10 mouse cellular contexts compared by ENCODE assay signal in genomic region chr10:41716029-41716897, GRCm38 (mm10). TPM values are rescaled to one million over a fixed set of nuclear protein-coding genes. Genes with fewer than 3 reads are reported as not detected.
DNase-seq lines count a peak whose midpoint lies in the region; ATAC-seq and TF ChIP-seq lines count a peak whose summit lies in the region.
"Had no signal": no experiment of that assay in that cellular context is flagged by ENCODE, and none has a peak within 500 bp of the region (broad histone marks: within the 10 kb centered on the region; RNA-seq: fewer than 3 reads in every experiment).

Ccdc162 (minus strand) TSS chr10:41716634.

- peaks cover 8% of the 10 kb centered on the region; the same call in 1 of the 2 replicates for H3K36me3 ChIP-seq in midbrain, embryonic 10.5 days
- no peaks in the 10 kb centered on the region for H3K36me3 ChIP-seq in midbrain, embryonic 15.5 days (replicated peaks)
- H3K36me3 ChIP-seq in limb, embryonic 15.5 days: peaks cover 6% of the 10 kb centered on the region; the same call in 1 of the 2 replicates
- H3K36me3 ChIP-seq in stomach, embryonic 14.5 days (ENCODE audit: control insufficient read depth, insufficient read depth, low read length): no peaks in the 10 kb centered on the region

- peak within 1 kb of the TSS; percentile 19 for H3K4me3 ChIP-seq in cerebellum, adult 2 months (replicated peaks; ENCODE audit: insufficient read depth, low read depth, low read length)
- no peak within 1 kb of the TSS for H3K4me3 ChIP-seq in midbrain, embryonic 10.5 days
- H3K4me3 ChIP-seq in midbrain, embryonic 15.5 days: no peak within 1 kb of the TSS
- no peak within 1 kb of the TSS for H3K4me3 ChIP-seq in limb, embryonic 15.5 days
- H3K4me3 ChIP-seq in stomach, embryonic 14.5 days (ENCODE audit: low read depth, low read length): no peak within 1 kb of the TSS
- H3K4me3 ChIP-seq in left cerebral cortex, adult 2 months: no peak within 1 kb of the TSS

- ATAC-seq in cerebellum, adult (ENCODE audit: insufficient number of reproducible peaks, low FRiP score, low TSS enrichment): no peak
- no peak for ATAC-seq in midbrain, embryonic 15.5 days (replicated peaks)
- ATAC-seq in limb, embryonic 15.5 days (ENCODE audit: insufficient number of reproducible peaks, low FRiP score, low TSS enrichment, low read depth): no peak
- ATAC-seq in stomach, embryonic 14.5 days (ENCODE audit: insufficient number of reproducible peaks, insufficient read depth, low FRiP score, low read depth): no peak

- TF ChIP-seq CTCF in cerebellum, adult 2 months (IDR thresholded peaks at IDR 0.05; ENCODE audit: borderline replicate concordance, insufficient read depth, low read depth, low read length): no peak
- no peak for TF ChIP-seq CTCF in left cerebral cortex, adult 2 months (IDR thresholded peaks at IDR 0.05)

- TF ChIP-seq POLR2A in cerebellum, adult 2 months (IDR thresholded peaks at IDR 0.05; ENCODE audit: borderline replicate concordance, insufficient read depth, low read length): no peak

- no peak for DNase-seq in cerebellum, adult 2 months
- DNase-seq in midbrain, embryonic 10.5 days (ENCODE audit: low spot score): no peak
- DNase-seq in testis, postnatal 14 days (ENCODE audit: low spot score): no peak
- no peak for DNase-seq in left cerebral cortex, adult 2 months (ENCODE audit: extremely low spot score in 1 of 2, low spot score in 2 of 2)
- DNase-seq: heart, postnatal 4 days; right cerebral cortex, postnatal 4 days had no signal

- H3K4me2 ChIP-seq in midbrain, embryonic 15.5 days: no peak within 1 kb of the TSS; the same call in 1 of the 2 replicates
- 0 out of 2 replicates have a peak within 1 kb of the TSS, but pooled peaks have one; percentile 20 for H3K4me2 ChIP-seq in limb, embryonic 15.5 days
- H3K4me2 ChIP-seq in stomach, embryonic 14.5 days (replicated peaks; ENCODE audit: low read depth, low read length): peak within 1 kb of the TSS; percentile 16; the same call in 1 of the 2 replicates

- 16% methylated on average over 15 of the region's 15 CpGs for WGBS in cerebellum, adult 2 months
- 48% methylated on average over 15 of the region's 15 CpGs for WGBS in midbrain, embryonic 10.5 days
- 35% methylated on average over 15 of the region's 15 CpGs for WGBS in midbrain, embryonic 15.5 days
- WGBS in limb, embryonic 15.5 days: 60% methylated on average over 15 of the region's 15 CpGs
- WGBS in stomach, embryonic 14.5 days: 53% methylated on average over 15 of the region's 15 CpGs

- H3K4me1 ChIP-seq in cerebellum, adult 2 months (ENCODE audit: control insufficient read depth, insufficient read depth, low read length): no peaks in the 10 kb centered on the region
- H3K4me1 ChIP-seq in midbrain, embryonic 10.5 days: peaks cover 35% of the 10 kb centered on the region
- H3K4me1 ChIP-seq in midbrain, embryonic 15.5 days: peaks cover 6% of the 10 kb centered on the region; the same call in 1 of the 2 replicates
- H3K4me1 ChIP-seq in limb, embryonic 15.5 days: 0 out of 2 replicates have a peak, but pooled peaks cover 2% of the 10 kb centered on the region
- H3K4me1 ChIP-seq in stomach, embryonic 14.5 days (ENCODE audit: control insufficient read depth, insufficient read depth, low read length): no peaks in the 10 kb centered on the region; the same call in 1 of the 2 replicates

- H3K9ac ChIP-seq in midbrain, embryonic 15.5 days: no peak within 1 kb of the TSS
- H3K9ac ChIP-seq in limb, embryonic 15.5 days: no peak within 1 kb of the TSS
- H3K9ac ChIP-seq in stomach, embryonic 14.5 days (replicated peaks; ENCODE audit: low read depth, low read length): no peak within 1 kb of the TSS

- H3K9me3 ChIP-seq in midbrain, embryonic 10.5 days (replicated peaks): no peaks in the 10 kb centered on the region
- no peaks in the 10 kb centered on the region for H3K9me3 ChIP-seq in midbrain, embryonic 15.5 days
- no peaks in the 10 kb centered on the region for H3K9me3 ChIP-seq in limb, embryonic 15.5 days
- H3K9me3 ChIP-seq in stomach, embryonic 14.5 days (ENCODE audit: control insufficient read depth, low read depth, low read length): no peaks in the 10 kb centered on the region

- H3K27ac ChIP-seq in cerebellum, adult 2 months (ENCODE audit: insufficient read depth, low read length): no peak within 1 kb of the TSS
- peak within 1 kb of the TSS; percentile 59 for H3K27ac ChIP-seq in midbrain, embryonic 10.5 days (replicated peaks)
- no peak within 1 kb of the TSS for H3K27ac ChIP-seq in midbrain, embryonic 15.5 days
- H3K27ac ChIP-seq in limb, embryonic 15.5 days: no peak within 1 kb of the TSS
- peak within 1 kb of the TSS; percentile 21; the same call in 1 of the 2 replicates for H3K27ac ChIP-seq in stomach, embryonic 14.5 days (ENCODE audit: low read length)
- no peak within 1 kb of the TSS for H3K27ac ChIP-seq in left cerebral cortex, adult 2 months

- no peaks in the 10 kb centered on the region for H3K27me3 ChIP-seq in cerebellum, adult 2 months (ENCODE audit: control insufficient read depth, insufficient read depth, low read length)
- no peaks in the 10 kb centered on the region for H3K27me3 ChIP-seq in midbrain, embryonic 10.5 days (ENCODE audit: low read depth, poor library complexity, severe bottlenecking)
- H3K27me3 ChIP-seq in midbrain, embryonic 15.5 days (replicated peaks): no peaks in the 10 kb centered on the region
- H3K27me3 ChIP-seq in limb, embryonic 15.5 days: no peaks in the 10 kb centered on the region
- no peaks in the 10 kb centered on the region for H3K27me3 ChIP-seq in stomach, embryonic 14.5 days (ENCODE audit: control insufficient read depth, insufficient read depth, low read length)

- intact Hi-C loops in left cerebral cortex, adult 2 months (cut with DNase I): no loop called here

RNA-seq across cellular contexts. Expression of gene Ccdc162, which starts in this region (rescaled TPM):
- polyA plus RNA-seq in cerebellum, adult 2 months (2012; rRNA removed): 1.2 and 1.4 TPM in 2 replicates
- polyA plus RNA-seq in midbrain, embryonic 10.5 days (2016; fragmentation: Nextera tagmentation; extraction: Ambion mirVana): 0.32 and 0.34 TPM in 2 replicates
- polyA plus RNA-seq in midbrain, embryonic 15.5 days (2015; fragmentation: Nextera tagmentation; extraction: Ambion mirVana): 0.52 and 0.77 TPM in 2 replicates
- polyA plus RNA-seq in limb, embryonic 15.5 days (2015; fragmentation: Nextera tagmentation; extraction: Ambion mirVana): 1.1 and 1.3 TPM in 2 replicates
- 0.51 and 1.2 TPM in 2 replicates for polyA plus RNA-seq in stomach, embryonic 14.5 days (2014; fragmentation: Nextera tagmentation; extraction: Ambion mirVana)
- 1 to 10 TPM; 1.8 to 2.0 TPM for total RNA-seq in left cerebral cortex, adult 2 months (2021)

Comparison
In these comparisons a context has a peak if more than half of its experiments do, and no peak if none do; other contexts are left out.
1. H3K27ac ChIP-seq: peak in midbrain, embryonic 10.5 days (single experiment) and stomach, embryonic 14.5 days (single experiment); none in cerebellum, adult 2 months (single experiment), midbrain, embryonic 15.5 days (single experiment), limb, embryonic 15.5 days (single experiment) and left cerebral cortex, adult 2 months (single experiment).